Mouse (Mus musculus): ENCODE measurements around the gene Mtln.
A peak's percentile ranks its signal among the peaks of the same experiment; 100 is the strongest.

The Mtln gene

DNA sequence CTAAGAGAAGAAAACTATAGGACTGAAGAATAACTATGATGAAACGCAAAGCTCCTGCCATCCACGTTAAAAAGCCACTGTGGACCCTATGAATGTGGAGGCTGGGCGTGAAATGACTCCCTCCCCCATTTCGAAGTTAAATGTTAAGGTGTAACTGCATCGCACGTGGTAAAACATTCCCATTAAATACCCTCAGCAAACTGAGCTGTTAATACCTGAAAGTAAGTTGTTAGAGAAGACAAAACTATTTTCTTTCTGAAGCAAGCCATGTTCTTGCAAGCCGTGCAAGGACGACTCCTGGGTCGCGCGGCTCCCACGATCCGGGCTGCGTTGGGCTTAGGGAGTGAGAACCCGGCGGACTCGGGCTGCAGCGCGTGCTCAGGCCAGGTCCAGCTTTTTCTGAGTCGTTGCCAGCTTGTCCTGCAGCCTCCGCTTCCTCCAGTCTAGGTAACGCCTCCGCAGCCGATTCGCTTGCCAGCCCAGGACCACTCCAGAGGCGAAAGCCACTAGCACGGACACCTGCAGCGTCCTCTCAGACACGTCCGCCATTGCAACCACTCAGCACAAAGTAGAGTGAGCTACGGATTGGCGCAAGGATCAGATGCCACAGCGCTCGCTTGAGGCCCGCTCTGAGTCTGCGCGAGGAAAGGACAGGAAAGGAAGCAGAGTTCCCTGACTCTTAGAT lies at the start of gene Mtln:
Gene Mtln (minus strand): TSS at position 570 of the 685 bp plus-strand sequence.
- peak; percentile 85 to 86 for DNase-seq (ENCODE audit: low spot score in 2 of 2)

DNA sequence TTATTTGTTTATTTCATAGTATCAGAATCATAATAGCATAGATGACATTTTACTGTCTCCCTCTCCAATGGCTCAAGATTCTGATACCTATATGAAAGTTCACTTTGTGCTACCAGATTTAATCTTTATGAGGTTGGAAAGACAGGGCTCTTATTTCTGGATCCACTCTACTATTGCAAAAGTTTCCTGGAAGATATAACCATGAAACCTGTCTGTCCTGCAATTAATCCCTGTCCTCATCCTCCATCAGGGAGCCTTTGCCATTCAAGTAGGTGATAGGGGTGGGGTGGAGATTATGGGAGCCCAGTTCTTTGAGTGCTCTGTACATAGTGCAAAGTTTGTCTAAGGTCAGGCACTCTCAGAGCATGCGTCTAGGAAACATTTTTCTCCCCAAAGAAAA lies 49.1 kb upstream of the Mtln start:
- no peak for DNase-seq (ENCODE audit: low spot score in 2 of 2)

DNA sequence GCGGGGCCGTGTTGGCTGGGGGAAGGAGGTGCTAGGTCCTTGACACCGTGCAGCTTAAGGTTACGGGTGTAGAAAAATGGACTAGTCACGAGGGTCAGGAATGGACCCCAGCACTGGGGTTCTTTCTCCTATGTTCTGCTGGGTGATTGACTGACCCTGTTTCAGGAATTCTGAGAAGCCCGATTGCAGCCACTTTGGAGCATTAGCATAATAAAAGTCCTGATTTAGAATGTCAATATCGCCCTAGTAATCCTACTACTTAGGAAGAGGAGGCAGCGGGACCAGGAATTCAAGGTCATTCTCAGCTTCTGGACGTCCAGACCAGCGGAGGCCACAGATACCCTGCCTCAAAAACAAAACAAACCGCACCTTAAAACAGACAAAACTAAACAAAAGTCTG lies 47.1 kb upstream of the Mtln start:
- no peak for DNase-seq (ENCODE audit: low spot score in 2 of 2)

DNA sequence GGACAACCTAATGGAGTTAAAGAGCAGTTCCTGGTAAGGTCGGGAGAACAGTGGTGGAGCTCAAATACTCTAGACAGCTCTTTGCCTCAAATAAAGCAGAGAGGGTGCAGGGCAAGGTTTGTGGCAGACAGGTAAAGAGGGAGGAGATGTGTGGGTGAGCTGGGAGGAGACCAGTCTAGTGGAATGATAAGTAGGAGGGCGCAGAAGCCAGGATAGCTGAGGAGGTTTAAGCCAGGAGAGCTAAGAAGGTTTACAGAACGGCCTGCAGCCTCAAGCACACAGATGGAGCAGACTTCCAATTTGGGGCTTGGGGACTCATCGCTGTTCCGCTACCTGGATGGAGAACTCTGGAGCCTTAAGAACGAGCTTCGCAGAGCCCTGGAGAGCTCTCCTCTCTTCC lies 46.3 kb upstream of the Mtln start, which contains the start of gene Acoxl:
Gene Acoxl (plus strand): TSS at position 301 of the 400 bp plus-strand sequence.
- no peak for DNase-seq (ENCODE audit: low spot score in 2 of 2)

DNA sequence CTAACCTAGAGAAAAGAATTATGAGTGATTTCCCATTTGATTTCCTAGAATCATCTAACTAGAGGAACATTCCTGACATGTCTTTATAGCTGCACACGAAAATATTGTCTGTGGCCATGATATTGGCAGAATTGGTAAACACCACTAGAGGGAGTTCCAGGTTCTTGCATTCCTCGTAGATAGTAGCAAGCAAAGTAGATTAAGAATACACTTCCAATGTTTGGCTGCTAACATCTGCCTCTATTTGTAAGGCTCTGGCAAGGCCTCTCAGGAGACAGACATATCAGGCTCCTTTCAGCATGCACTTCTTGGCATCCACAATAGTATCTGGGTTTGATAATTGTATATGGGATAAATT lies 40.5 kb upstream of the Mtln start:
- no peak for DNase-seq (ENCODE audit: low spot score in 2 of 2)

DNA sequence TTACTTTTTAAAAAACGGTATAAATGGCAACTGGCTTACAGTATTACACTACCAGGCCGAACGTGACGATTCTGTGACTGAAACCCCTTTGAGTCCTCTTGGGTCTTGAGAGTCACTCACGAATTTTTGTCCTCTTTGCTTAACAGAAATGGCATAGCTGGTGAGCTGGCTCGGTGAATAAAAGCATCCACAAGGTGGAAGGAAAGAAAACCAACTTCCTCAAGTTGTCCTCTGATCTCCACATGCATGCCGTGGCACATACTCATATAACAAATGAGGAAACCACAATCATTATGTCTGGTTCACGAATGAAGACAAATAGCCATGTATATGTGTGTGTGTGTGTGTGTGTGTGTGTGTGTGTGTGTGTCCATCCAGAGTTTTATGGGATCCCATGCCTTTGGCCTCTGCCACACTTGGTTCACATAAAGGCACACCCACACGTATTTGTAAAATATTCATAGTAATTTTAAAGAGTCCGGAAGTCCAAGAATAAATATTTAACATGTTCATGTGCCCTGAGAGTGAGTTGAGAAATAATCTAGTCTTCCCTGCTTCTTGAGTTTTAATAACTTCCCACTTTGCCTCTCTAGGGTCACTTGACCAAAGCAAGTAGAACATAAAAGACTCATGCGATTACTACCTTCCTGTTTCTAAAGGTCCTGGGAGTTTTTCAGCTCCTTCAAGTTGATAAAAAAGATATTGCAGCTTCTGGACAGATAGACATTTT lies 40.0 kb upstream of the Mtln start:
- no peak for DNase-seq (ENCODE audit: low spot score in 2 of 2)

DNA sequence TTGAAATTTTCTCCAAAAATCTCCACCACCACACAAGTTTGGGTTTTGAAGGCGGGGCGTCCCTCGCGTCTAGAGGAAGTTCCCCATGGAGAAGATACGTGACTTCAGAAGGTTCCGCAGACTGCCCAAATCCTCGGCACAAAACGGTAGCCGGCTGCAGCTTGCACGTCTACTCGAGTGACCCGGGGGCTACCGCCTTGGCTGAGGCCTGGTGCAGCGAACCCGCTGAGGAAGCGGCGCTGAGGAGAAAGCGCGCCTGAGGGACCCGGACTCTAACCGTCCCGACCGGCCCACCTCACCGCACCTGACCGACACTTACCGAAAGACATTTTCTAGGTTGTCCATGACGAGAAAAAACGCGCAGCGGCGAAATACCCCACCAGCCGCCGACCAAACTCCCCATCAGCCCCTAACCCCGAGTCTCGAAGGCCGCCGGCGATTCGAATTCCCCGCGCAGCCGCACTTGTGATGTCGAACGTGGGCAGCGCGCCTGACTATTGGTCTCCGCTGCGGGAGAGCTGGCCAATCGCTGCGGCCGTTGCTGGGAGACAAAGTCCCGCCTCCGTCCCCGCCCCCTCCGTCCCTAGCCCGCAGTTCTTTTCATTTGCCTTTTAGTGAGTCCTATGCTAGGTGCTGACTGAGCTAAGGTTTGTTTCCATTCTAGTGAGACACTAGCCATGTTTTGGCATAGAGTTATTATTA lies 39.3 kb upstream of the Mtln start, which contains the start of gene Bub1:
Gene Bub1 (minus strand): TSS at position 465 of the 702 bp plus-strand sequence.
- DNase-seq (ENCODE audit: low spot score in 2 of 2) = peak; percentile 80 to 91

DNA sequence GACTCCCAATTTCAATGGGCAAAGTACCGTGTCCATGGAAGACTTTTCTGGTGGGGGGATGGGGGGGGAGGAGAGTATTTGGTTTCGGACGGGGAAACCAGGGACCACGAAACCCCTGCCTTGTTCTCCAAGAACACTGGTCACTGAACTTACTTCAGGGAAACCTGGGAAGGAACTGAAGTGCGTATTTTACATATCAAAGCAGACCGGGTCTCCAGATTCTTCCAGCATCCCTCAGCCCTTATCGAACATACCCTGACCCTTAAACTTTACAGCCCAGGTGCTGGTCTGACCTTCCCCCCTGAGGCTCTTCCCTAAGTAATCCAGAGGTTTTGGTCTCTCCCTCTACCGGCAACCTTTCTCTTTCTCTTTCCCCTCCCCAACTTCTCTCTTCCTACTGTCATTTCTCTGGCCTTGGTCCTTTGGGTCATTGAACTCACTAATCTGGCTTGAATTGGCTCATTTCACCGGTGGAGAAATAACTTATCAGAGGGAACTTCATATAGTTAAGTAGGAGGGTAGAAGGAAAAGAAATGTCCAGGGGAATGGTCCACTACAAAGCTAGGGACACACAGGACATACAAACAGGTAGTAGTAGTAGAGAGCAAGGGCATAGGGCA lies 2.5 kb downstream of the Mtln start:
- DNase-seq (ENCODE audit: low spot score in 2 of 2) = no peak

DNA sequence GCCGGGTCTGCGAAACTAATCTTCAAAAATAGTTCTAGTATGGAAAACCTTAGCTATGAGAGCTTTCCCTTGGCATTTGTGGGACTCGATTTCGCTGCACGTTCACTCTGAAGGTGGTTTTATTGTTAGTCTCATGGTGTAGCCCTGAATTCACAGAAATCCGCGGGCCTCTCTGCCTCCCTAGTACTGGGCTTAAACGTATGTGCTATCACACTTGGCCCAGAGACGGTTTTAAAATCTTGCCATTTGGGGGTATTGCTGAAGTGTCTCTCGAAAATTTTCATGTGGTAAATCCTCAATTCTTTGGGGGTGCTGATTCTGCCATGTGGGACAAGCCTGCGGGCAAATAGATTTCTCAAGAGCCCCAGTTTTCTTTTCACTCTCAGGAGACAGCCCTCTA lies 3.1 kb downstream of the Mtln start:
- no peak for DNase-seq (ENCODE audit: low spot score in 2 of 2)

DNA sequence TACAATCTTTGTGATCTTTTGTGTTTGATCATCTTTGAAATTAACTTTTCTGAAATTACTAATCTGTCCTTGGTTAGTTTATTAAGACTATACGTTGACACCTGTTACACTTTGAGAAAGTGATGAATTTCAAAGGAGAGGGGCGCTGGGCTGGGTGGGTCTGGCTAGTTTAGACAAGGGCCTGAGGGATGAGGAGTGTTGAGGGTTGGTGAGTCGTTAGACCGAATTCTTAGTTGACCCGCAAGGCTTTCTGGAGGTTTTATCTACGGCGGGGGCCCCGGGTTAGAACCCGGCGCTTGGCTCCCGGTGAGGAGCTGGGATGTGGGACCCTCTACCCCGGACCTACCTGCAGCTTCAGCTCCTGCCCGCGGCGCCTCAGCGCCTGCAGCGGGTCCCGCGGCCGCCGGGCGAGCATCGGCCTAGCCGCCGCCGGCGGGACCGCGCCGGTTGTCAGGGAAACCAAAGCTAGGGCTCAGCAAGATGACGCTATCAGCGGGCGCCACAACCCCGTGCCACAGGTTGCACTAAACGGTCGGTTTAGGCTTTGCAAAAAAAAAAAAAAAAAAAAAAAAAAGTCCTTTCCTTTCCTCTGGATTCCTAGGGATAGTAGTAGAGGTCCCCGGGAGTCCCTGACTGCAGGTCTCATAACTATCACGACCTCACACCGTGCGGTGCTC lies 3.7 kb downstream of the Mtln start, which contains the start of gene Nphp1:
Gene Nphp1 (minus strand): TSS at position 458 of the 677 bp plus-strand sequence.
- DNase-seq (ENCODE audit: low spot score in 2 of 2) = peak; percentile 57 to 67

DNA sequence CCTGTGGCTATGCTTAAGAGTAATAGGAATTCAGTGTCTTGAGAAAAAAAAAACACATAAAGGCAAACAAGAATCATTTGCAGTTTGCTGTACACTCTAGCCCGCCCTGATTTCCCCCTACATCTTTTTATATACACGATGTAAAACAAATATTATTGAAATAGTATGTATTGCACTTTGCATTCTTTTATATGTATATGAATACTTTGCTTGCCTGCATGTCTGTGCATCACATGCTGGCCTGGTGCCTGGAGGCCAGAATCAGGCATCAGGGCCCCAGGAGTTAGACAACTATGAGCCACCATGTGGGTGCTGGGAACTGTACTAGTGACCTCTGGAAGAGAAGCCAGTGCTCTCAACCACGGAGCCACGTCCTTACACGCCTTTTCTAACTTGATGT lies 5.1 kb downstream of the Mtln start:
- no peak for DNase-seq (ENCODE audit: low spot score in 2 of 2)

DNA sequence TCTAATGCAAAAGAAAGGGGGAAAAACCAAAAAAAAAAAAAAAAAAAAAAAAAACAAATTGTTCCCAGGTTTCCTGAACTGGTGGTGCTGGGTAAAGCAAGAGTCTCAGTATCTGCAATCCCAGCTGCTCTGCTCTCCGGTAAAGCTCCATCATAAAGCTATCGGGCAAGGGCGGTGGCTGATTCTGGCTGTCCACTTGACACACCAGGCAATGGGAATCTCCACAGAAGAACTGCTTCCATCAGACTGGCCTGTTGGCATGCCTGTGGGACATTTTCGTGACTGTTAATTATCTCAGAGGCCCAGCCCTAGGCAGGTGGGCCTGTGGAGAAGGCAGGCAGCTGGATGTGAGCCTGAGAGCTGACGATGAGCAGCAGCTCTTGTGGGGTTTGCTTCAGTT lies 13.8 kb downstream of the Mtln start:
- no peak for DNase-seq (ENCODE audit: low spot score in 2 of 2)

DNA sequence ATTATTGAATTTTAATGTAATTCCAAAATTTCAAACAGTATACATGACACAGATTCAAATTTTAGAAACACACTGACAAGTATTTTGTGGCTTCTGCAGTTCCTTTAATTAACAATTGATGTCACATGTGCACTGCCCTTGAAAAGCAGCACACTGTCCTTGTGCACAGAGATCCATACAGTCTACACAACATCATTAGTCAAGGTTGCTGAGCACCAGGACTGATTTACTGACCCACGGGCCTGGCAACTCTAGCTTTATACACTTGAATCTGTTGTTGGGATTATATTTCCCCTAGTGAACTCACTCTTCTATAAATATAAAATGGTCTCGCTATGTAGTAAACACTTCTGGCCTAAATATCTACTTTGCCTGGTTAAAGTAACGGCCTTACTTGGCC lies 17.3 kb downstream of the Mtln start:
- no peak for DNase-seq (ENCODE audit: low spot score in 2 of 2)

DNA sequence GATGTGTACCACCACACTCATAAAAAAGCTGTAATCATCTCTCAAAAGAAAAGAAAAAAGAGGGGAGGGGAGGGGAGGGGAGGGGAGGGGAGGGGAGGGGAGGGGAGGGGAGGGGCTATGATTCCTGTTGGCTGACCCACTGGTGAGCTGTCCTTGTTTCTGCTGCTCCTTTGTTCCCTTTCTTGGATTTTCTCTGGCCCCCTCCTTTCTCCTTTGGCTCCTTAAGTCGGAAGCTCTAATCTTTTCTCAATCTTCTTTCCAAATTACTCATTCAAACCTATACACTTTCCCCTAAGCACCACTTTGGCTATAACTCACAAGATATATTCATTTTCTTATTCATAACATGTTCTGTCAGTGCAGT lies 17.7 kb downstream of the Mtln start:
- no peak for DNase-seq (ENCODE audit: low spot score in 2 of 2)

DNA sequence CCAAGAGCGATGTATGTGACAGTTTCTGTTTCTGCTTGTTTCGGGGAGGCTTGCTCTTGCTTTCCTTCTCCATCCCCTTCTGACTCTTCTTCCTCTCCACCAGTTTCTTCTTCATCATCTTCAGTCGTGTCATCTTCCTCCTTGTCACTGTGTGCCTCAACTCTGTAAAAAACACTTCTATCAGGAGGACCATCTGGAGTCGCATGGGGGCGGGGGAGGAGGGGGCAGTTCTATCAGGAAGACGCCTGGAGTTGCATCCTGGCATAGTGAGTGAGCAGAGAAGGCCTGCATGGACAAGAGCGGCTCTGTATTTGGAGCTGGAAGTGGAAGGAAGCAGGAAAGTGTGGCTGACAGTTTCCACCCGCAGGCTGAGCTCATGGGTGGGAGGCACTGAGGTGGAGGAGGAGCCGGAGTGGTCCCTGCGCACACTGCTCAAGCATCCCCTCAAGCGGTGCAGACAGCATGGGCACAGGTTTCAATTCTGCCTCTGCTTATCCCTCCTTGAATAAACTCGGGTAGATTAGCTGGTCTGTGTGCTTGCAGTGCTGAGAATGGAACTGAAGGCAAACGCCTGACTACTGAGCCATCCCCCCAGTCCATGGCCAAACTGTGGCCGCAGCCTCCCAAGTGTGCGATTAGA lies 18.2 kb downstream of the Mtln start:
- no peak for DNase-seq (ENCODE audit: low spot score in 2 of 2)

DNA sequence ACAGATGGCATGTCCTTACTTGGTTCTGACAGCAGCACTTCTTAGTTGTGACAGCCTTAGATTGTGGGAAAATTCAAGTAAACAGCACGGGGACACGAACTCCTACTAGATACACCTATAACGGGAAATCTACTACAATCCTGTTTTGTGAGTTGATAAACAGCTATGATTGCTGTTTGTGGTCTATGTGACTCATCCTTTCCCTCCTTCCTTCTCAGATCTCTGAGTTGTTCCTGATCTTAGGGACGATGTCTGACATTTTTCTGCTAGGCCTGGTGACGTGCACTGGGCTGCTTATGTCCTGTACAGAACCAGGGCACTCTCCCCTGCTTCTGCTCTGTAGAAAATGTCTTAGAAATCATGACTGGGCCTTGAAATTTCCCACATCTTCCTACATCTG lies 30.7 kb downstream of the Mtln start:
- DNase-seq (ENCODE audit: low spot score in 2 of 2) = no peak

DNA sequence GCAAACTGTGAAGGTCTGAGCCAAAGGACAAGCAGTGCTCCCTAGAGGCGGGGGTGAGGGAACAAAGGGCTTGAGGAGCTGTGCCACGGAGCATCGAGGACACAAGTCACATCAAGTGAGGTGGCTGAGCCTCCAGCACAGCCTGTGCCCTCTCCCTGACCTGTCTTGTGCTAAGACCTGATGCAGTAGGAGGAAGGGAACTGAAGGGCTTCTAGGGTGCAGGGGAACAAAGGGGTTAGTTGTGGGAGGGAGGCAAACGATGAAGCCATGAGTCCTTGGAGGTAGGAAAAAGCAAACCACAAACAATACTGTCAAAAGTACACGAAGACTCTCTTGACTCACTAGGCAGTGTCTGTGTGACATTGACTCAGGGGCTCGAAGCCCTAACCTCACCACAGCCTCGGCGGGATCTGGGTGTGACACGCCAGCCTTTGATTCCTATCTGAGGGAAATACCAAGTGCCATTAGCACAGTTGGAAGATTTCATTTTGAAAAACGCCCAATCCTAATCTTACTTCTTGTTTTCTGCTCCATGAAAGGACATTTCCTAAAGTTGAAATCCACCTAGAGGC lies 31.8 kb downstream of the Mtln start:
- DNase-seq (ENCODE audit: low spot score in 2 of 2) = no peak

DNA sequence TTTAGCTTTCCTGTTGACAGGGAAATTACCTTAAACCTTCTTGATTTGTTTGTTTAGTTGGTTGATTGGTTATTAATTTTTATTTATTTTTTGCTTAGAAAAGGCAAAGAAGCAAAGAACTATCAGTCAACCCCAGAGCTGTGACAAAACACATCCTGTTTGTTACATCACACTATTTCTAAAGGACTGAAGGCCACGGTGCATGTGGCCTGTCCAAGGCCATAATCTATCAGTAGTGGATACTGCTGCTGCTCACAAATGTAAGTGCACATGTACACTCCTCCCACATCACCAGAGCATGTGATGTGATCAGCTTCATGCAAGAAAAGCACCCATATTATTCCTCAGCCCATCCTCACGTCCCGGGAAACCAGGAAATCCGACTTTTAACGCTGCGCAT lies 32.3 kb downstream of the Mtln start:
- no peak for DNase-seq (ENCODE audit: low spot score in 2 of 2)

DNA sequence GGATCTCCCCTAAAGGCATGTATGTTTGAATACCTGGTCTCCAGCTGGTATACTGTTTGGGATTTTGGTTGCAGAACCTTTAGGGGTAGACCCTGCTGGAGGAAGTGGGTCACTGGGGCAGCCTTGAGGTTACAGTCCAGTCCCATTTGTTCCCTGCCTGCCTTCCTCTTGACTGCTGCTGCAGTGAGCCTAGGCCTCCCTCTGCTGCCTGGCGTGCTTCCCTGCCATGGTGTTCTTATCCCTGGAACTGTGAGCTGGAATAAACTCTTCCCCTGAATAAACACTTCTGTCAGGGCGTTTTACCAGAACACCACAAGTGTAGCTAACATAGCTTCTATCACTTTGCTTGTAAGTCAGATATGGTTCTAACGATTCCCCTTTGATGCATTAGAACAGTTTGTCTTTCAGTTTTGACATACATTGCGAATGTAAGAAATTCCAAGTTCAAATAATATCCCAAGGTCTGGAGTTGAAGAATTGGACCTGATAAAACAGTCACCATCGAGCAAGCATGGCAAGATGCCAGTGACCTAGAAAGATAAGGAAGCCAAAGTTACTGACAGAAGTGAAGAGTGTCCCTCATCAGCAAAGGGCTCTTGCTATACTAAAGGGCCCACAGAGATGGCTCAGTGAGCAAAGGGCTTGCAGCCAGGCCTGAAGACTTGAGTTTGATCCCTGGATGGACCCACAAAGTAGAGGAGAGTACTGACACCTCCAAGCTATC lies 33.0 kb downstream of the Mtln start:
- no peak for DNase-seq (ENCODE audit: low spot score in 2 of 2)

DNA sequence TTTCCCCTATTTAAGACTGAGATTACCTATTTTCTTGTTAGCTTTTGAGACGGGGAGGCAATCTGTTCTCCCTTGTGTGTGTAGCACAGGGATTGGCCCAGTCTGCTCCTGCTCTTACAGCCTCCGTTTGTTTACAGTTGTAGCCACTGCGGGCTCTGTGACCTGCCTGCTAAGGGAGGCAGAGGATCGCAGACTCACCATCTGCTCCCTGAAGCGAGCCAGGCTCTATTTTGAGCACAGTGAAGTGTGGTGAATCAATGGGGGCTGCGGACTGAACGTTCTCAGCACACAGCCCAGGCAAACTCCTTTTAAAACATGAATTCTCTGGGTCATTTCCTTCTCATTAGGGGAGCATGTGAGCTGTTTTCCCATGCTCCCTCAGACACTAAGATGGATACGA lies 35.1 kb downstream of the Mtln start:
- peak; percentile 20 to 40 for DNase-seq (ENCODE audit: low spot score in 2 of 2)
